Mouse (Mus musculus) kidney, adult 9 months (tissue): ENCODE data around the gene Scd2.
"Not testable (repeated sequence)": the region's sequence is repeated elsewhere in the genome, so short reads cannot be mapped to it uniquely, and the experiment has no call there.

Source experiments
- DNase-seq: peaks from one replicate; pipeline ENCODE4 v3.0.0; 2022

Scd2 gene

DNA sequence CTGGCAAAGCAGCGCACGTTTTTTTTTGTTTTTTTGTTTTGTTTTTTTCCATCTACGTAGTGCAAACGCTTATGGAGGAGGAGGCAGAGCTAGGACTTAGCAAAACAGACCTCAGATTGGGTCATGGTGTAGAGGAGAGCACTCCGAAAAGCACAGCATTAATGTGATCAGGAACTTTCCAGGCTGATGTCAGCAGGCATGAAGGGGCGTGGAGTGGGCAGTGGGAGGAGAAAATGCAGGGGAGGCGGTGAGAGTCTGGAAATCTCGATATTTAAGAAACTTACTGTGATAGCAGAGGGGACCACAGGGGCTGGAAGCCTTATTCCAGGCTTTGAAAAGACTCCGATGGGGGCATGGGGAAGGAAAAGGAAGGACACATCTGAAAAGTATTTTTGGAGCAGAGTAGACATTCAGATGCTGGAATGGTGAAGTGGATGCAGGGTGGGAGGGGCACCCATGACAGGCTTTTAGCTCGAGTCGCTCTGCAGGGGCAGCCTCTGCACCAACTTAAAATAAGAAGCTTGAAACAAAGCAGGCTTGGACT is 21.5 kb downstream of the Scd2 start:
- DNase-seq: peak; percentile 55

DNA sequence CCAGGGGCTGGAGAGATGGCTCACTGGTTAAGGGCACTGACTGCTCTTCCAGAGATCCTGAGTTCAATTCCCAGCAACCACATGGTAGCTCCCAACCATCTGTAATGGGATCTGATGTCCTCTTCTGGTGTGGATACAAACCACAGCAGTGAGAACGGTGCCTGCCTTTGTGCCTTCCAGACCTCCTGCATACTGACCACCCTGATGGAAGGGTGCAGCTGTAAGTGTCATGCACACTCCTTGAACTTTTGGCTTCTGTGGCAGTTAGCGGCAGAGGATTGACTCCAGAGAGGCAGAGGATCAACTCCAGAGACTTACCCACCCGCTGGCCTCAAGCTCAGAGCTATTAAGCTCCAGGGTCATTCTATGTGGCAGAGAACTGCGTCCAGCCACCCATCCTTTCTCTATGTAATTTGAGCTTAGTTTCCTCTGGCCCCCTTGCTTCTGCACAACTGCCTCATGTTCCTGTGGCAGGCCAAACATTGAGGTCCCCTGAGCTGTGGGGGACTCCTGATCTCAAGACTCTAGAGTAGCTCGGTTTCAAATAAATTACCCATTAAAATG is 23.4 kb downstream of the Scd2 start:
- no peak for DNase-seq

DNA sequence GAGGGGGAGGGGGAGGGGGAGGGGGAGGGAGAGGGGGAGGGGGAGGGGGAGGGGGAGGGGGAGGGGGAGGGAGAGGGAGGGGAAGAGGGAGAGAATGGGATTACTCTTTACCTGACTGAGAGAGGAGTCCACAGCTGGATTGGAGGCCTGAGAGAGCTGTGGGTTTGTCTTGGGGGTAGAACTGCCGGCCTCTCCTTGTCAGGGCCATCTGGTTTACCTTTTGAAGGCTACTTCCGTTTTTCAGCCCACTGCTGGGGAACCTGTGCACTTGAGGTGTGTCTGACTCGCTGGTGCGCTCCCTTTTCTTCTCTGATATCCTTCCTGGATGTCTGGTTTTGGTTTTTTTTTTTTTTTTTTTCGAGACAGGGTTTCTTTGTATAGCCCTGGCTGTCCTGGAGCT is 23.9 kb downstream of the Scd2 start:
- DNase-seq: no peak

DNA sequence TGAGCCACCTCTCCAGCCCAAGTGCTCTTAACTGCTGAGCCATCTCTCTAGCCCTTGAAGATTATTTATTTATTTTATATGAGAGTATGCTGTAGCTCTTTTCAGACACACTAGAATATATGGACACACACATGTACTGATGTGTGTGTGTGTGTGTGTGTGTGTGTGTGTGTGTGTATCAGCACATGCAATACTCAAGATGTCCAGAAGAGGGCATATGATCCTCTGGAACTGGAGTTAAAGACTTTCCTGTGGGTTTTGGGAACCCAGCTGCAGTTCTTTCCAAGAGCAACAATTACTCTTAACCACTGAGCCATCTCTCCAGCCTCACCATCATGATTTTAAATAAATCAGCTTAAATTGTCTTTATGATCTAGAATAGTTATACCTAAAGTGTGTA is 25.1 kb downstream of the Scd2 start:
- no peak for DNase-seq

DNA sequence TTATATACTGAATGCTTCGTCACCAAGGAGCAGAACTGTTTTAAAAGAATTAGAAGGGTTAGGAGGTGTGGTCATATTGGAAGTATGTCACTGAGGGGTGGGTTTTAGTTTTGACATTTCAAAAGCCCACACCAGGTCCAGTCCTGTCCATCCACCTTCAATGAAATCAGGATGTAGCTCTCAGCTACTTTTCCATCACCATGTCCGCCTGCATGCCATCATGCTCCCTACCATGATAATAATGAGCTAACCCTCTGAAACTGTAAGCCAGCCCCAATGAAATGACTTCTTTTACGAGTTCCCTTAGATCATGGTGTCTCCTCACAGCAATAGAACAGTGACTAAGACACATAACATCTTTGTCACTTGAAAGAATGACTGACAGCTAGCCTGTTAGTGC is 26.8 kb downstream of the Scd2 start:
- no peak for DNase-seq

DNA sequence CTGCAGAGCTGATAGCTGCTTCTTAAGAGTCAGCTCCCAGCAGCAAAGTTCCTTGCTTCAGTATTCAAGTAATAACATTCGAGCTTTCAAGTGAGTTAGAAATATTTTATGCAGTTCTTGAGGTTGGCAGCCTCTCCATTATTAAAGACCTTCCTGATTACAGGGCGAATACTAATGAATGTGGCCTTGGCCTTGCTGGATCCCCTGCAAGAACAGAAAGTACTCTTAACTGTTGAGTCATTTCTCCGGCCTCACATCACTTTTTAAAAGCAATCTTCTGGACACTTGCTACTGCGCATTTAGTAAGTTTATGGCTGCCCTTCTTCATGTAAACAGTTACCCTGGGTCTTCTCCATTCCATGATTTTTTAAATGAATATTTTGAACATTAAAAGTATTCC is 27.7 kb downstream of the Scd2 start:
- DNase-seq: no peak

DNA sequence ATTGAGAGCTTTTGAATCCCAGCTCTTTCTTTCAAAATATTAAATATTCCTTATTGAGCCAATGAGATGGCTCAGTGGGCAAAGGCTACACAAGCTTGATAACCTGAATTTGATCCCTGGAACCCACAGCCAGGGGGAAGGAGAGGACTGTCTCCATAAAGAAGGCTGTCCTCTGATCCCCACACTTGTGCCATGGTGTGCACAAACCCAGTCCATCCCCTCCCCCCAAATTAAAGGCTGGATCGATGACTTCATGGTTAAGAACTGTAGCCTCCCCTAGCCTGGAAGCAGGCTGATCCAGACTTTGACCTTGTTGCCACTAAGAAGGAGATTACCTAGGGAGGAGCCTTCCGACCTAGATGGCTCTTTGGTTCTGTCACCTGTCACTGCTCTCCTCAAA is 28.2 kb downstream of the Scd2 start:
- no peak for DNase-seq

DNA sequence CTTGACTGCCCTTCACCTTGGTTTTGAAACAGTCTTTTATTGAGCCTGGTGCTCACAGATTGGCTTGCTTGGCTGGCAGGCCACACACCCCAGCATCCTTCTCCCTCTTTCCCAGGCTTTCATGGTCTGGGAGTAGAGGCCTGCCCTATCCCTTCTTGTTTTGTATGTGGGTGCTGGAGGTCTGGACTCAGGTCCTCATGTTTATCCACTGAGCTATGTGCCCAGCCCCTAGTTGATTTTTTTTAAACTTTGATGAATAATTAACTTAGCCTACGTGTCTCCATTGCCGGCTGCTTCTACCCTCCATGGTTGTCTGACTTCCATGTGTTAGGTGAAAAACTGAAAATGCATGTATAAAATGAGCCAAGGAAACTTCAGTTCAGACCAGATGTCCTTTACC is 36.1 kb downstream of the Scd2 start:
- peak; percentile 41 for DNase-seq

DNA sequence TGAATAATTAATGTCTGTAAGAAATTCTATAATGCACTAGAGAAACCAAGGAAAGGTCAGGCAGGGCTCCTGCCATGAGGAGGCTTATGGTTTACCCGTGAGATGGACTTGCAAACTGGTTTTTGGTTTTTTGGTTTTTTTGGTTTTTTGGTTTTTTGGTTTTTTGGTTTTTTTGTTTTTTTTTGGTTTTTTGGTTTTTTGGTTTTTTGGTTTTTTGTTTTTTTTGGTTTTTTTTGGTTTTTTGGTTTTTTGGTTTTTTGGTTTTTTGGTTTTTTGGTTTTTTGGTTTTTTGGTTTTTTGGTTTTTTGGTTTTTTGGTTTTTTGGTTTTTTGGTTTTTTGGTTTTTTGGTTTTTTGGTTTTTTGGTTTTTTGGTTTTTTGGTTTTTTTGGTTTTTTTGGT is 37.7 kb downstream of the Scd2 start:
- DNase-seq: not testable (repeated sequence)

DNA sequence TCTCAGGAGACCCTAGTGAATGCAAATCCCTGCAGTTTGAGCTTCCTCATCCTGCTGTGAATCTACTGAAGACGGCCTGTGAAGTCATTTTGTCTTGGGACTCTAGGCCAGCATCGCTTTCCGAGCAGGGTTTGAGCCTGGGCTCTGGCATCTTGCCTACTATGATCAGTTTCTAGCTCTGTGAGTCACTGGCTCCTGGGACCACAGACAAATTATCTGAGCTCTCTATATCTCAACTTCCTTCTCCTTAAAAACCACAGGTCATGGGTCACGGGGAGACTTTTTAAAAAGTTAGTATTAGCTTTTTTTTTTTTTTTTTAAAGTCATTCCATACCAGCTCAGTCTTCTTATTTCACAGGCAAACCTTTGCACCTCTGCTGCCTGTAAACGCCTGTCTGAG is 38.4 kb downstream of the Scd2 start:
- DNase-seq: no peak

DNA sequence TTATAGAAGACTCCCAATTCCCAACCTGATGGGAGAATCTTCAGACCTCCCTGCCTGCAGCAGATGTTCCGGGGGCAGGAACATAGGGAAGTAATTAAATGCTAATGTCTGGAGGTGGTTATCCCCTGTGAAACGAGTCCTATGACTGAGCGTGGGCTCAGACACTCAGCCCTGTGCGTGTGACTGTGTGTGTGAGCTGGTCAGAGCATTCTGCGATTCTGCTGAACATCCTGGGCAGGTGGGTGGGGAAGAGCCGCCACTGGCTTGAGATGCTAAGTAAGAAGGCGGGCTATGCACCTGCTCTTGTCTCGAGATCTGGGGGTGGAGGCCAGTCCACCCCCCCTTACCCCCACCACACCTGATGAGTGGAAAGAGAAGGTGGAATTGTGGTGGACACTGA is 38.9 kb downstream of the Scd2 start:
- no peak for DNase-seq

DNA sequence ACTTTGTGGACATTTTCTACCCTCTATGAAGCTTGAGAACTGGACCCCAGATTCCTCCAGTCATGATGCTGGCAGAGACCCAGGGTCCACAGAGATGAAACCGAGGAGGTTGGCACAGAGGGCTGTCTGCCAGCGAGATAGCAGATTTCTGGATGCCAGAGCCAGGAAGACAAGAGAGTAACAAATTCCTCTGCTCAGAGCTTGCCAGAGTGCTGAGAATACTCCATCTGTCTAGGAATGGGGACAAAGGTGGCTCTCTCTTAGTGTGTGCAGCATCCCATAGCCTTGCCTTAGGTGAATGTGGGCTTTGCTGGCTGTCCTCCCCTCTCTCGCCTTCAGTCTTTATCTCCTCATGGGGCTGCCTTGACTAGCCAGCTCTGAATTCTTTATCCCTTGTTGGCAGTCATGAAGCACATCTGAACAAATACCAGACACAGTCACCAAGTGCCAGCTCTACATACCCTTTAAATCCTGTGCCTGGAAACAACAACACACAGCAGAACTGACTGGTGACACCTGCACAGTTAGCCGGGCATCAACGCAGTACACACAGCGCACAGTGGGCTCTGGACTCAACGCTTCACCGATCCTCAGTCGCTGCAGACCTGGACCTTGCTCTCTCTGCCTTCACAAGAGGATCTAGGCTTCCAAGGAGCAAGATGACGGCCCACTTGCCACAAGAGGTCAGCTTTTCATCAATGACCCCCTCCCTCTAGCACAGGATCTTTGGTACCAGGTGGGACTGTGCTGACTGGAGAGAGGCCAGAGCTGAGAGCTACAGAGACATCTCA is 39.6 kb downstream of the Scd2 start, which contains the start of gene Scd4:
Gene Scd4, plus strand, starts transcription at position 260 of the 791 bp plus-strand sequence.
- peak; percentile 70 for DNase-seq

DNA sequence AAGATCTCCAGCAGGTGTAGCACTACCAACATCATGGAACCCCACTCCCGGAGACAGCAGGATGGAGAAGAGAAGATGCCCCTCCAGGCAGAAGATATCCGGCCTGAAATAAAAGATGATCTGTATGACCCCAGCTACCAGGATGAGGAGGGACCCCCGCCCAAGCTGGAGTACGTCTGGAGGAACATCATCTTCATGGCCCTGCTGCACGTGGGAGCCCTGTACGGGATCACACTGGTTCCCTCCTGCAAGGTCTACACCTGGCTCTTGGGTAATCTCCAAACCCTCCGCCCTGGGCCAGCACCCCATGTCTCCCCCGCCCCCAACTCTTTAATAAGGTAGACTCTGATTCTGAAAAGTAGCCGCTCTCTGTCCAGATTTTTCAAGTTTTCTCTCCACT is 40.5 kb downstream of the Scd2 start:
- DNase-seq: no peak

DNA sequence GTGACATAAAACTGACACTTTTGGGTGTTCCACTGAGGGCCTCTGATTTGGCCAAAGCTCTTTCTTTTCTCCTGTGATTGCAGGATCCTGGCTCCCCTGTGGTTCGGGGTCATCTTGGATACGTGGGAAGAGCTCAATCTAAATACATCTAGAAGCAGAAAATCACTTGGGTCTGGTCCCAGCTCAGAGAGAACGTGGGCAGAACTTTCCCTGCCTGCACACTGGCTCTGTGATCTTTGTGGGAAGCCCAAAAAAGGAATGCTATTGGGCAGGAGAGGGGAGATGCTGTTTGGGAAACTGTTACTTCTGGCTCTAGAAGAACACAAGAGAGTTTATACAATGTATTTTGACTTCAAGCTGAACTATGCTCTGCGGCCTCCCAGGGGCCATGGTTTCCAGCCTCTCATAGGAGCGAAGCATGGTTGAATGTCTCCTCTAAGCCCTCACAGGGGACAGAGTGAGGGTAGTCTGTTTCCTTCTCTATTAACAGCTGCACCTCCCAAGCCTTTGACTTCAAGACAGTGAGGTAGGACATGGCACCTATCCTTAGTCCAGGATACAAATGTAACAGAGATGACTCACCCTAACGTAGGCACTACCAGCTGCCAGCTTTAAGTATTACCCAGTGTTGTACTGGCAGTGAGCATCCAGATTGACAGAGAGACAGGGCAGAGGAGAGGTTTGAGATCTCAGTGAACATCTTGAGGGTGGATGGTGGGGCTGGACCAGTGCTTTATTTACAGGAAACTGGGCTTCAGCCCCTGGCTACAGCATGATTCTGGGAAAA is 42.6 kb downstream of the Scd2 start:
- no peak for DNase-seq

DNA sequence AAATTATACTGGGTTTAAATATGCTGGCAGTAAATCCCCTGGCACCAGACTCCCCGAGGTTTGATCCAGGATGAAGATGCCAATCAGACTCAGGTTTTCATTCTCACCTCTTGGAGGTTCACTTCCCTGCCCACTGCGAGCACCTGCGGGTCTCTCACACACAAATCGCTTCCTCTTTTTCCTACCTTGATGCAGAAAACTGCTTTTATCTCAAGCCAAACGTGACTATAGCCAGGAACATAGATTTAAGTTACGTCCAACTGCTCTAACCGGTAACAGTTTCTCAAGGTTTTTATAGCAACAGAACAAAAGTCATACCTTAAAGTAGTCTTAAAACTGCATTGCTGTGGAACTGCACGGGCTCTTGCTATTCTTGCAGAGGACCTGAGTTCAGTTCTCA is 56.2 kb downstream of the Scd2 start:
- DNase-seq: no peak

DNA sequence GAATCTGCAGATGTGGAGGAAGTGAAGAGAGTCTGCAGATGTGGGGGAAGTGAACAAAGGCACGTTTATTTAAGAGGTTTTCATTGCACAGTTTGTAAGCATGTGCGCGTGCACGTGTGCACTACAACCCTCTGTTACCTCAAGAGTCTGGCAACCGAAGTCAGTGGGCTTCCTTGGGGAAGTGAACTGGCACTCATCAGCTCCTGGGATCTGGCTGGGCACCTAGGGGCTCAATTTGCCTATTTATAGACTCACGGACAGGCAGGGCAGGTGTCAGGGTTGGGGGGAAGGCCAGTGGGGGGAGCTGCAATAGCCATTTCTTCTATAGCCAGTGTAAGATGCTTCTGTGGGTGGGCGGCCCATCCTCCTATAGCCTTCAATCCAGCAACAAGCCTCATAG is 58.3 kb downstream of the Scd2 start:
- DNase-seq: no peak
